Mouse (Mus musculus): Measurements from ENCODE around the gene Arfgap3.

- no peak for TF ChIP-seq CTCF (IDR thresholded peaks at IDR 0.05; ENCODE audit: borderline replicate concordance, insufficient read depth, low read depth, low read length)
- no peak for TF ChIP-seq POLR2A (IDR thresholded peaks at IDR 0.05; ENCODE audit: borderline replicate concordance, insufficient read depth, low read length)
Observed at GRCm38 (mm10) chr15:83296771-83297311, 53.2 kb downstream of the Arfgap3 start.

Data from cerebellum, adult 2 months (tissue).